Mouse (Mus musculus) liver, postnatal 0 days (tissue): ENCODE results near the gene Ugt1a9. TPM values are rescaled to one million over a fixed set of nuclear protein-coding genes. Genes with fewer than 3 reads are reported as not detected.

Source experiments
- ATAC-seq: fragments of 200-750 bp; cut with Nextera tagmentation; 2 replicates; pipeline ENCODE4 v1.8.0; 2017; ENCODE audit warnings: mild to moderate bottlenecking, moderate library complexity
- DNase-seq: peaks from one replicate; pipeline ENCODE4 v3.0.0-alpha.2; 2016
- H3K27ac ChIP-seq: fragments of 300-500 bp; sonication (generic); 2 replicates; pipeline ENCODE4 v1.5.1; 2014; ENCODE audit warnings: antibody characterized with exemption, moderate library complexity, mild to moderate bottlenecking, low read depth
- H3K27me3 ChIP-seq: fragments of 300-500 bp; sonication (generic); 2 replicates; pipeline ENCODE4 v1.6.1; 2014; ENCODE audit warnings: low read length, control low read depth, mixed read lengths; ENCODE audit not compliant: insufficient read depth
- H3K36me3 ChIP-seq: fragments of 300-500 bp; sonication (generic); replicated peaks from 2 replicates; pipeline ENCODE4 v1.6.1; 2014; ENCODE audit warnings: mild to moderate bottlenecking, control low read depth, low read length, moderate library complexity, mixed read lengths; ENCODE audit not compliant: insufficient read depth
- H3K4me1 ChIP-seq: fragments of 300-500 bp; sonication (generic); 2 replicates; pipeline ENCODE4 v1.6.1; 2014; ENCODE audit warnings: antibody characterized with exemption, mild to moderate bottlenecking, control low read depth; ENCODE audit not compliant: insufficient read depth
- H3K4me2 ChIP-seq: fragments of 300-500 bp; sonication (generic); 2 replicates; pipeline ENCODE4 v1.6.1; 2014; ENCODE audit warnings: low read depth, mild to moderate bottlenecking, low read length, moderate library complexity, mixed read lengths
- H3K4me3 ChIP-seq: fragments of 300-500 bp; sonication (generic); 2 replicates; pipeline ENCODE4 v1.5.1; 2014; ENCODE audit warnings: low read depth, low read length
- H3K9ac ChIP-seq: fragments of 300-500 bp; sonication (generic); replicated peaks from 2 replicates; pipeline ENCODE4 v1.6.1; 2014; ENCODE audit warnings: mild to moderate bottlenecking, moderate library complexity
- H3K9me3 ChIP-seq: fragments of 300-500 bp; sonication (generic); 2 replicates; pipeline ENCODE4 v1.6.1; 2016; ENCODE audit warnings: mild to moderate bottlenecking, control low read depth, low read length, mixed read lengths
- CTCF ChIP-seq: sonication (generic); IDR thresholded peaks from 2 replicates; pipeline ENCODE4 v1.5.1; 2016; ENCODE audit warnings: antibody characterized with exemption, low read depth
- EP300 ChIP-seq: IDR thresholded peaks from 2 replicates; pipeline ENCODE4 v1.6.1; 2016; ENCODE audit warnings: antibody characterized with exemption, low read depth, mild to moderate bottlenecking
- WGBS: fragments of 180-500 bp; shearing (Covaris S2); extraction: QIAGEN DNeasy Blood & Tissue Kit; methylation state at CpG from one replicate; pipeline ENCODE4 v1.1.7; 2014; ENCODE audit not compliant: insufficient replicate concordance; 5-methylcytosine and 5-hydroxymethylcytosine counted together
- polyA plus RNA-seq: library from polyadenylated mRNA; unstranded; fragments of >200 nt; fragmentation: Nextera tagmentation; extraction: Ambion mirVana; gene quantifications from 2 replicates; pipeline ENCODE4 v1.2.1, GENCODE M21; 2015

Gene Ugt1a9
- polyA plus RNA-seq, 1 experiment from 2014 or later: 0.54 TPM

GRCm38 (mm10) chr1:88230981-88231802 lies 160.6 kb downstream of the Ugt1a9 start:
- Histone ChIP-seq H3K4me1 (no peaks in the 10 kb centered on the region), H3K4me3 (no peak overlapping the region), H3K9me3 (peaks cover 22% of the 10 kb centered on the region), H3K27ac (no peak overlapping the region), H3K27me3 (no peaks in the 10 kb centered on the region), H3K9ac (no peak overlapping the region), H3K4me2 (no peak overlapping the region), H3K36me3 (no peaks in the 10 kb centered on the region)
- 65% methylated on average over 6 of the region's 6 CpGs for WGBS
- TF ChIP-seq EP300: no peak
- no peak for TF ChIP-seq CTCF
- ATAC-seq: no peak
- no peak for DNase-seq

GRCm38 (mm10) chr1:88231803-88232499 lies 161.4 kb downstream of the Ugt1a9 start:
- WGBS: 58% methylated on average over 7 of the region's 7 CpGs
- H3K36me3 ChIP-seq: no peaks in the 10 kb centered on the region
- no peak overlapping the region for H3K4me3 ChIP-seq
- no peak overlapping the region for H3K9ac ChIP-seq
- H3K4me1 ChIP-seq: no peaks in the 10 kb centered on the region
- no peak for TF ChIP-seq EP300
- no peak for TF ChIP-seq CTCF
- H3K4me2 ChIP-seq: no peak overlapping the region
- DNase-seq (no peak), ATAC-seq (no peak)
- no peaks in the 10 kb centered on the region for H3K27me3 ChIP-seq
- H3K9me3 ChIP-seq: peaks cover 21% of the 10 kb centered on the region
- no peak overlapping the region for H3K27ac ChIP-seq

- Histone ChIP-seq H3K9me3 (peaks cover 22% of the 10 kb centered on the region), H3K4me1 (no peaks in the 10 kb centered on the region; the same call in 1 of the 2 replicates), H3K4me2 (no peak overlapping the region), H3K4me3 (no peak overlapping the region), H3K36me3 (no peaks in the 10 kb centered on the region), H3K27ac (no peak overlapping the region), H3K9ac (no peak overlapping the region), H3K27me3 (no peaks in the 10 kb centered on the region)
- DNase-seq (no peak), ATAC-seq (no peak)
- TF ChIP-seq CTCF (no peak), EP300 (no peak)
- 42% methylated on average over 3 of the region's 3 CpGs for WGBS
Observed at GRCm38 (mm10) chr1:88232664-88233380, 162.2 kb downstream of the Ugt1a9 start.

DNA sequence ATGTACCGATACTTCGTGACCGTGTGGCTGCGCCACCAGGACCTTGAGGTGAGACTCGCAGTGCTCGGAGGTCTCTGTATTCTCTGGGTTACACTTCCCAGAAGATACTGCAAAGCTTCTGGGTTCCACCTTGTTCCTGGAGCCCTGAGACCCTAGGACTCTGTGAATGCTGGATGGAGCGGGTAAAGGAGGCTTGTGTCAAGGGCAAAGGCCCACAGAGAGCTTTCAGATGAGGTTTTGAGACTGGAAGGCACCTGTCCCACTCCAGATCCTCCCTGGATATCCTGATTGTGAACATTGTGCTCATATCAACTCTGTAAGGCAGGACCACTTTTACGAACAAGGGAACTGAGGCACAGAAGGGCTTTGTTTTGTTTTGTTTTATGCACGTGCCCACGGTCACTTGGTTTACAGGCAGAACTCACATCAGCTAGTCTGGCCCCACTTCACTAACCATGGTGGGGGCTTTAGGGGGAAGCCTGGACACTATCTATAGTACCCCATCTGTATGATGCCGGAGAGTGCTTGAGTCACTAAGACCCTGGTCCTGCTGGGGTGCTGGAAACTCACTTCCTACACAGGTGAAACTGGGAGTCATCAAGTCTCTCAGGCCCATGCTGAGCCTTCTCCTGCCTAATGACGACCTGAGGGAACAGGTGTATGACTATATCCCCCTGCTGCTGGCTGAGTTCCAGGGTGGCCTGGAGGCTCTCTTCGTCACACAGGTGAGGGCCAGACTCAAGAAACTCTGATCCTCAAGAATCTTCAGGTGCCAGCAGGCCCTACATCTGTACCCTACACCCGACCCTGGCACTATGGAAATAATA lies 163.0 kb downstream of the Ugt1a9 start:
- no peaks in the 10 kb centered on the region; the same call in 1 of the 2 replicates for H3K4me1 ChIP-seq
- 62% methylated on average over 14 of the region's 14 CpGs for WGBS
- no peak overlapping the region for H3K4me3 ChIP-seq
- no peak overlapping the region for H3K9ac ChIP-seq
- no peak overlapping the region for H3K27ac ChIP-seq
- no peaks in the 10 kb centered on the region for H3K27me3 ChIP-seq
- ATAC-seq (no peak), DNase-seq (no peak)
- H3K9me3 ChIP-seq: peaks cover 21% of the 10 kb centered on the region
- no peak overlapping the region for H3K4me2 ChIP-seq
- no peaks in the 10 kb centered on the region for H3K36me3 ChIP-seq
- TF ChIP-seq EP300 (no peak), CTCF (no peak)

DNA sequence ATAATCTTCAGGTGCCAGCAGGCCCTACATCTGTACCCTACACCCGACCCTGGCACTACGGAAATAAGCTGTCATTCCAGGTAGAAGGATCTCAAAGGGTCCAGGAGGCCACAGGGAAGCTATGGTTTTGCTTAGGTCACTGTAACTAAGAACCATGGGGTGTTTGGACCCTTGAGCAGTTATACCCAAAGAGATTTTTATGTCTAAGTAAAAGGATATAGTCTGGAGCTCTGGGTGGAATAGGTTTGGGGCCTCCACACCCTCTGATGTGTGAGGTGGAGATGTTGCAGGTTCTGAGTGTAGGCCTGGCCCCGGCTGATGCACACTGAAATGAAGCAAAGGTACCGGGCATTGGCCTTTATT lies 163.6 kb downstream of the Ugt1a9 start:
- no peak for DNase-seq
- TF ChIP-seq CTCF: no peak
- TF ChIP-seq EP300: no peak
- 54% methylated on average over 4 of the region's 4 CpGs for whole genome bisulfite sequencing
- H3K9me3 ChIP-seq: peaks cover 25% of the 10 kb centered on the region
- no peaks in the 10 kb centered on the region for H3K27me3 ChIP-seq
- no peaks in the 10 kb centered on the region for H3K36me3 ChIP-seq
- H3K4me1 ChIP-seq: no peaks in the 10 kb centered on the region; the same call in 1 of the 2 replicates
- H3K4me2 ChIP-seq: no peak overlapping the region
- ATAC-seq: no peak
- no peak overlapping the region for H3K9ac ChIP-seq
- H3K27ac ChIP-seq: no peak overlapping the region
- H3K4me3 ChIP-seq: no peak overlapping the region
